Mouse (Mus musculus) lung, postnatal 0 days (tissue): ENCODE data around the gene Rorb. TPM values are rescaled to one million over a fixed set of nuclear protein-coding genes. Genes with fewer than 3 reads are reported as not detected.

Source experiments
- ATAC-seq: fragments of 200-750 bp; cut with Nextera tagmentation; 2 replicates; pipeline ENCODE4 v1.8.0; 2017; ENCODE audit warnings: moderate library complexity
- DNase-seq: peaks from one replicate; pipeline ENCODE4 v3.0.0-alpha.2; 2016; ENCODE audit warnings: low spot score
- H3K27ac ChIP-seq: fragments of 300-500 bp; sonication (generic); 2 replicates; pipeline ENCODE4 v1.5.1; 2014; ENCODE audit warnings: antibody characterized with exemption, mild to moderate bottlenecking, low read length, mixed read lengths
- H3K27me3 ChIP-seq: fragments of 300-500 bp; sonication (generic); replicated peaks from 2 replicates; pipeline ENCODE4 v1.6.1; 2014; ENCODE audit warnings: low read length, mixed read lengths; ENCODE audit not compliant: insufficient read depth
- H3K36me3 ChIP-seq: fragments of 300-500 bp; sonication (generic); 2 replicates; pipeline ENCODE4 v1.6.1; 2014; ENCODE audit warnings: low read length, mixed read lengths; ENCODE audit not compliant: insufficient read depth
- H3K4me1 ChIP-seq: fragments of 300-500 bp; sonication (generic); 2 replicates; pipeline ENCODE4 v1.6.1; 2014; ENCODE audit warnings: antibody characterized with exemption, low read depth, low read length, mixed read lengths; ENCODE audit not compliant: insufficient read depth
- H3K4me2 ChIP-seq: fragments of 300-500 bp; sonication (generic); replicated peaks from 2 replicates; pipeline ENCODE4 v1.6.1; 2014; ENCODE audit warnings: low read depth, mild to moderate bottlenecking, low read length, moderate library complexity, mixed read lengths
- H3K4me3 ChIP-seq: fragments of 300-500 bp; sonication (generic); 2 replicates; pipeline ENCODE4 v1.5.1; 2014; ENCODE audit warnings: low read depth, low read length
- H3K9ac ChIP-seq: fragments of 300-500 bp; sonication (generic); replicated peaks from 2 replicates; pipeline ENCODE4 v1.6.1; 2014; ENCODE audit warnings: low read depth, mild to moderate bottlenecking
- H3K9me3 ChIP-seq: fragments of 300-500 bp; sonication (generic); 2 replicates; pipeline ENCODE4 v1.6.1; 2016; ENCODE audit warnings: low read length, mixed read lengths
- CTCF ChIP-seq: IDR thresholded peaks from 2 replicates; pipeline ENCODE4 v1.5.1; 2016; ENCODE audit warnings: antibody characterized with exemption, mild to moderate bottlenecking
- EP300 ChIP-seq: IDR thresholded peaks from 2 replicates; pipeline ENCODE4 v1.6.1; 2016; ENCODE audit warnings: antibody characterized with exemption, mild to moderate bottlenecking, control low read depth
- WGBS: fragments of 180-500 bp; shearing (Covaris S2); extraction: QIAGEN DNeasy Blood & Tissue Kit; methylation state at CpG from one replicate; pipeline ENCODE4 v1.1.7; 2014; 5-methylcytosine and 5-hydroxymethylcytosine counted together
- polyA plus RNA-seq: library from polyadenylated mRNA; unstranded; fragments of >200 nt; fragmentation: Nextera tagmentation; extraction: Ambion mirVana; gene quantifications from 2 replicates; pipeline ENCODE4 v1.2.1, GENCODE M21; 2015

Rorb gene
- polyA plus RNA-seq, 1 experiment from 2014 or later, result 0.14 TPM

GRCm38 (mm10) chr19:18902694-18903067 lies 208.3 kb downstream of the Rorb start:
- ATAC-seq (no peak), DNase-seq (no peak)
- Histone ChIP-seq H3K9me3 (no peaks in the 10 kb centered on the region), H3K4me3 (no peak overlapping the region), H3K36me3 (no peaks in the 10 kb centered on the region), H3K27ac (no peak overlapping the region), H3K4me2 (no peak overlapping the region), H3K27me3 (no peaks in the 10 kb centered on the region), H3K9ac (no peak overlapping the region), H3K4me1 (no peaks in the 10 kb centered on the region)
- TF ChIP-seq CTCF (no peak), EP300 (no peak)
- WGBS, result 86% methylated on average over 6 of the region's 6 CpGs

- Histone ChIP-seq H3K4me3 (no peak overlapping the region), H3K4me2 (no peak overlapping the region), H3K36me3 (no peaks in the 10 kb centered on the region), H3K9ac (no peak overlapping the region), H3K4me1 (no peaks in the 10 kb centered on the region), H3K9me3 (no peaks in the 10 kb centered on the region), H3K27me3 (no peaks in the 10 kb centered on the region), H3K27ac (no peak overlapping the region)
- WGBS, result 73% methylated on average over 15 of the region's 15 CpGs
- ATAC-seq (no peak), DNase-seq (no peak)
- TF ChIP-seq CTCF (no peak), EP300 (no peak)
Observed at GRCm38 (mm10) chr19:18902041-18902693, 208.8 kb downstream of the Rorb start.

- TF ChIP-seq CTCF (no peak), EP300 (no peak)
- Histone ChIP-seq H3K27me3 (no peaks in the 10 kb centered on the region), H3K9ac (no peak overlapping the region), H3K4me3 (no peak overlapping the region), H3K4me1 (no peaks in the 10 kb centered on the region), H3K4me2 (no peak overlapping the region), H3K36me3 (no peaks in the 10 kb centered on the region), H3K9me3 (no peaks in the 10 kb centered on the region), H3K27ac (no peak overlapping the region)
- DNase-seq, result no peak
- ATAC-seq, result no peak
Observed at GRCm38 (mm10) chr19:18898238-18898637, 212.8 kb downstream of the Rorb start.

- no peak overlapping the region for H3K9ac ChIP-seq
- no peak overlapping the region for H3K27ac ChIP-seq
- no peaks in the 10 kb centered on the region for H3K9me3 ChIP-seq
- no peaks in the 10 kb centered on the region for H3K4me1 ChIP-seq
- no peak for ATAC-seq
- H3K36me3 ChIP-seq, result no peaks in the 10 kb centered on the region
- H3K27me3 ChIP-seq, result no peaks in the 10 kb centered on the region
- no peak overlapping the region for H3K4me2 ChIP-seq
- no peak for DNase-seq
- 71% methylated on average over 4 of the region's 4 CpGs for WGBS
- H3K4me3 ChIP-seq, result no peak overlapping the region
- no peak for TF ChIP-seq CTCF
- TF ChIP-seq EP300, result no peak
Observed at GRCm38 (mm10) chr19:18890216-18890615, 220.8 kb downstream of the Rorb start.

- DNase-seq, result no peak
- 84% methylated on average over 1 of the region's 1 CpGs for WGBS
Observed at GRCm38 (mm10) chr19:18889632-18890031, 221.4 kb downstream of the Rorb start.

GRCm38 (mm10) chr19:18889117-18889627 lies 221.8 kb downstream of the Rorb start:
- TF ChIP-seq CTCF (no peak), EP300 (no peak)
- Histone ChIP-seq H3K27me3 (no peaks in the 10 kb centered on the region), H3K4me3 (no peak overlapping the region), H3K36me3 (no peaks in the 10 kb centered on the region), H3K9me3 (no peaks in the 10 kb centered on the region), H3K9ac (no peak overlapping the region), H3K27ac (no peak overlapping the region), H3K4me1 (no peaks in the 10 kb centered on the region), H3K4me2 (peak overlapping the region; percentile 28; the same call in 1 of the 2 replicates)
- ATAC-seq, result no peak
- DNase-seq, result no peak
- 17% methylated on average over 11 of the region's 11 CpGs for WGBS

More at GRCm38 (mm10) chr19:18889632-18890031, 221.4 kb downstream of the Rorb start:
- no peak overlapping the region for H3K9ac ChIP-seq
- H3K27ac ChIP-seq, result no peak overlapping the region
- no peaks in the 10 kb centered on the region for H3K9me3 ChIP-seq
- H3K27me3 ChIP-seq, result no peaks in the 10 kb centered on the region
- no peaks in the 10 kb centered on the region for H3K4me1 ChIP-seq
- H3K4me3 ChIP-seq, result no peak overlapping the region
- TF ChIP-seq EP300 (no peak), CTCF (no peak)
- H3K36me3 ChIP-seq, result no peaks in the 10 kb centered on the region
- ATAC-seq, result no peak
- no peak overlapping the region for H3K4me2 ChIP-seq
